Mouse (Mus musculus): Measurements from ENCODE around the gene Krt83. TPM values are rescaled to one million over a fixed set of nuclear protein-coding genes. Genes with fewer than 3 reads are reported as not detected.

The Krt83 gene
- polyA plus RNA-seq, 1 experiment from 2014 or later, result not detected

- H3K4me1 ChIP-seq (ENCODE audit: control insufficient read depth, insufficient read depth, low read length), result no peaks in the 10 kb centered on the region
- no peaks in the 10 kb centered on the region for H3K36me3 ChIP-seq (replicated peaks; ENCODE audit: control insufficient read depth, insufficient read depth, low read depth, low read length)
- H3K27ac ChIP-seq (replicated peaks; ENCODE audit: low read depth, low read length), result no peak overlapping the region
- ATAC-seq (replicated peaks; ENCODE audit: insufficient number of reproducible peaks, low FRiP score, low TSS enrichment, low read depth), result no peak
- H3K9ac ChIP-seq (replicated peaks; ENCODE audit: low read length), result no peak overlapping the region
- H3K4me3 ChIP-seq (ENCODE audit: low read depth, low read length), result no peak overlapping the region
- H3K27me3 ChIP-seq (ENCODE audit: control insufficient read depth, insufficient read depth, low read length), result no peaks in the 10 kb centered on the region
- WGBS, result 86% methylated on average over 1 of the region's 1 CpGs
- no peaks in the 10 kb centered on the region for H3K9me3 ChIP-seq (replicated peaks; ENCODE audit: control insufficient read depth, low read length)
- no peak overlapping the region for H3K4me2 ChIP-seq (ENCODE audit: low read depth, low read length)
- no peak for DNase-seq (ENCODE audit: low spot score)
Measured at GRCm38 (mm10) chr15:101484939-101485338, 6.4 kb downstream of the Krt83 start.

- 77% methylated on average over 1 of the region's 1 CpGs for WGBS
Measured at GRCm38 (mm10) chr15:101483646-101484045, 7.7 kb downstream of the Krt83 start.

GRCm38 (mm10) chr15:101482056-101482455, 9.3 kb downstream of the Krt83 start:
- no peak overlapping the region for H3K4me2 ChIP-seq (ENCODE audit: low read depth, low read length)
- H3K27me3 ChIP-seq (ENCODE audit: control insufficient read depth, insufficient read depth, low read length), result peaks cover 2% of the 10 kb centered on the region; the same call in 1 of the 2 replicates
- peaks cover 6% of the 10 kb centered on the region; the same call in 1 of the 2 replicates for H3K4me1 ChIP-seq (ENCODE audit: control insufficient read depth, insufficient read depth, low read length)
- 38% methylated on average over 4 of the region's 4 CpGs for WGBS
- DNase-seq (ENCODE audit: low spot score), result no peak
- H3K27ac ChIP-seq (replicated peaks; ENCODE audit: low read depth, low read length), result no peak overlapping the region
- no peaks in the 10 kb centered on the region for H3K36me3 ChIP-seq (replicated peaks; ENCODE audit: control insufficient read depth, insufficient read depth, low read depth, low read length)
- H3K9me3 ChIP-seq (replicated peaks; ENCODE audit: control insufficient read depth, low read length), result no peaks in the 10 kb centered on the region
- H3K9ac ChIP-seq (replicated peaks; ENCODE audit: low read length), result no peak overlapping the region
- no peak for ATAC-seq (replicated peaks; ENCODE audit: insufficient number of reproducible peaks, low FRiP score, low TSS enrichment, low read depth)
- H3K4me3 ChIP-seq (ENCODE audit: low read depth, low read length), result no peak overlapping the region

More at GRCm38 (mm10) chr15:101483646-101484045, 7.7 kb downstream of the Krt83 start:
- ATAC-seq (replicated peaks; ENCODE audit: insufficient number of reproducible peaks, low FRiP score, low TSS enrichment, low read depth), result no peak
- H3K27me3 ChIP-seq (ENCODE audit: control insufficient read depth, insufficient read depth, low read length), result peaks cover 2% of the 10 kb centered on the region; the same call in 1 of the 2 replicates
- H3K4me3 ChIP-seq (ENCODE audit: low read depth, low read length), result no peak overlapping the region
- no peaks in the 10 kb centered on the region for H3K9me3 ChIP-seq (replicated peaks; ENCODE audit: control insufficient read depth, low read length)
- peaks cover 6% of the 10 kb centered on the region; the same call in 1 of the 2 replicates for H3K4me1 ChIP-seq (ENCODE audit: control insufficient read depth, insufficient read depth, low read length)
- no peak overlapping the region for H3K27ac ChIP-seq (replicated peaks; ENCODE audit: low read depth, low read length)
- no peaks in the 10 kb centered on the region for H3K36me3 ChIP-seq (replicated peaks; ENCODE audit: control insufficient read depth, insufficient read depth, low read depth, low read length)
- DNase-seq (ENCODE audit: low spot score), result no peak
- H3K9ac ChIP-seq (replicated peaks; ENCODE audit: low read length), result no peak overlapping the region
- no peak overlapping the region for H3K4me2 ChIP-seq (ENCODE audit: low read depth, low read length)

- no peak overlapping the region for H3K27ac ChIP-seq (replicated peaks; ENCODE audit: low read depth, low read length)
- H3K27me3 ChIP-seq (ENCODE audit: control insufficient read depth, insufficient read depth, low read length), result peaks cover 2% of the 10 kb centered on the region; the same call in 1 of the 2 replicates
- 37% methylated on average over 11 of the region's 11 CpGs for WGBS
- peak overlapping the region; percentile 57 for H3K4me2 ChIP-seq (ENCODE audit: low read depth, low read length)
- ATAC-seq (replicated peaks; ENCODE audit: insufficient number of reproducible peaks, low FRiP score, low TSS enrichment, low read depth) (no peak), DNase-seq (ENCODE audit: low spot score) (peak; percentile 30)
- H3K4me3 ChIP-seq (ENCODE audit: low read depth, low read length), result peak overlapping the region; percentile 21
- H3K4me1 ChIP-seq (ENCODE audit: control insufficient read depth, insufficient read depth, low read length), result peaks cover 6% of the 10 kb centered on the region; the same call in 1 of the 2 replicates
- no peaks in the 10 kb centered on the region for H3K36me3 ChIP-seq (replicated peaks; ENCODE audit: control insufficient read depth, insufficient read depth, low read depth, low read length)
- 0 out of 2 replicates have a peak overlapping the region, but pooled peaks have one; percentile 7 for H3K9ac ChIP-seq (replicated peaks; ENCODE audit: low read length)
- H3K9me3 ChIP-seq (replicated peaks; ENCODE audit: control insufficient read depth, low read length), result no peaks in the 10 kb centered on the region
Measured at GRCm38 (mm10) chr15:101479666-101480060, 11.6 kb downstream of the Krt83 start.

- Histone ChIP-seq H3K9ac (replicated peaks; ENCODE audit: low read length) (0 out of 2 replicates have a peak overlapping the region, but pooled peaks have one; percentile 7), H3K9me3 (replicated peaks; ENCODE audit: control insufficient read depth, low read length) (no peaks in the 10 kb centered on the region)
Measured at GRCm38 (mm10) chr15:101479007-101479665, 12.2 kb downstream of the Krt83 start.

GRCm38 (mm10) chr15:101472952-101473528, 18.3 kb downstream of the Krt83 start, which contains the start of gene Krt86:
TSS of gene Krt86 (plus strand) at chr15:101473478.
- H3K27ac ChIP-seq (replicated peaks; ENCODE audit: low read depth, low read length), result no peak within 1 kb of the TSS
- 38% methylated on average over 10 of the region's 10 CpGs for WGBS
- DNase-seq (ENCODE audit: low spot score) (peak; percentile 79), ATAC-seq (replicated peaks; ENCODE audit: insufficient number of reproducible peaks, low FRiP score, low TSS enrichment, low read depth) (no peak)
- H3K4me2 ChIP-seq (ENCODE audit: low read depth, low read length), result no peak within 1 kb of the TSS
- no peak within 1 kb of the TSS for H3K9ac ChIP-seq (replicated peaks; ENCODE audit: low read length)
- no peaks in the 10 kb centered on the region for H3K9me3 ChIP-seq (replicated peaks; ENCODE audit: control insufficient read depth, low read length)
- H3K36me3 ChIP-seq (replicated peaks; ENCODE audit: control insufficient read depth, insufficient read depth, low read depth, low read length), result no peaks in the 10 kb centered on the region
- H3K27me3 ChIP-seq (ENCODE audit: control insufficient read depth, insufficient read depth, low read length), result no peaks in the 10 kb centered on the region
- H3K4me1 ChIP-seq (ENCODE audit: control insufficient read depth, insufficient read depth, low read length), result no peaks in the 10 kb centered on the region
- no peak within 1 kb of the TSS for H3K4me3 ChIP-seq (ENCODE audit: low read depth, low read length)

More at GRCm38 (mm10) chr15:101479007-101479665, 12.2 kb downstream of the Krt83 start:
- H3K36me3 ChIP-seq (replicated peaks; ENCODE audit: control insufficient read depth, insufficient read depth, low read depth, low read length), result no peaks in the 10 kb centered on the region
- DNase-seq (ENCODE audit: low spot score) (peak; percentile 67), ATAC-seq (replicated peaks; ENCODE audit: insufficient number of reproducible peaks, low FRiP score, low TSS enrichment, low read depth) (no peak)
- peaks cover 6% of the 10 kb centered on the region; the same call in 1 of the 2 replicates for H3K4me1 ChIP-seq (ENCODE audit: control insufficient read depth, insufficient read depth, low read length)
- H3K27ac ChIP-seq (replicated peaks; ENCODE audit: low read depth, low read length), result no peak overlapping the region
- peak overlapping the region; percentile 57 for H3K4me2 ChIP-seq (ENCODE audit: low read depth, low read length)
- H3K4me3 ChIP-seq (ENCODE audit: low read depth, low read length), result peak overlapping the region; percentile 21
- 7% methylated on average over 31 of the region's 31 CpGs for WGBS
- H3K27me3 ChIP-seq (ENCODE audit: control insufficient read depth, insufficient read depth, low read length), result peaks cover 2% of the 10 kb centered on the region; the same call in 1 of the 2 replicates

GRCm38 (mm10) chr15:101469093-101469492, 22.2 kb downstream of the Krt83 start:
- H3K4me1 ChIP-seq (ENCODE audit: control insufficient read depth, insufficient read depth, low read length), result no peaks in the 10 kb centered on the region
- no peaks in the 10 kb centered on the region for H3K36me3 ChIP-seq (replicated peaks; ENCODE audit: control insufficient read depth, insufficient read depth, low read depth, low read length)
- no peak overlapping the region for H3K9ac ChIP-seq (replicated peaks; ENCODE audit: low read length)
- no peak for ATAC-seq (replicated peaks; ENCODE audit: insufficient number of reproducible peaks, low FRiP score, low TSS enrichment, low read depth)
- no peaks in the 10 kb centered on the region for H3K27me3 ChIP-seq (ENCODE audit: control insufficient read depth, insufficient read depth, low read length)
- H3K9me3 ChIP-seq (replicated peaks; ENCODE audit: control insufficient read depth, low read length), result no peaks in the 10 kb centered on the region
- H3K27ac ChIP-seq (replicated peaks; ENCODE audit: low read depth, low read length), result no peak overlapping the region
- no peak for DNase-seq (ENCODE audit: low spot score)
- WGBS, result 81% methylated on average over 4 of the region's 4 CpGs
- H3K4me3 ChIP-seq (ENCODE audit: low read depth, low read length), result no peak overlapping the region
- H3K4me2 ChIP-seq (ENCODE audit: low read depth, low read length), result no peak overlapping the region

- no peak within 1 kb of the TSS for H3K4me2 ChIP-seq (ENCODE audit: low read depth, low read length)
- H3K4me3 ChIP-seq (ENCODE audit: low read depth, low read length), result no peak within 1 kb of the TSS
- ATAC-seq (replicated peaks; ENCODE audit: insufficient number of reproducible peaks, low FRiP score, low TSS enrichment, low read depth) (no peak), DNase-seq (ENCODE audit: low spot score) (no peak)
- H3K4me1 ChIP-seq (ENCODE audit: control insufficient read depth, insufficient read depth, low read length), result no peaks in the 10 kb centered on the region
- H3K36me3 ChIP-seq (replicated peaks; ENCODE audit: control insufficient read depth, insufficient read depth, low read depth, low read length), result no peaks in the 10 kb centered on the region
- H3K9me3 ChIP-seq (replicated peaks; ENCODE audit: control insufficient read depth, low read length), result no peaks in the 10 kb centered on the region
- no peak within 1 kb of the TSS for H3K27ac ChIP-seq (replicated peaks; ENCODE audit: low read depth, low read length)
- 77% methylated on average over 13 of the region's 13 CpGs for WGBS
- no peaks in the 10 kb centered on the region for H3K27me3 ChIP-seq (ENCODE audit: control insufficient read depth, insufficient read depth, low read length)
- H3K9ac ChIP-seq (replicated peaks; ENCODE audit: low read length), result no peak within 1 kb of the TSS
Measured at GRCm38 (mm10) chr15:101463651-101464050, 27.7 kb downstream of the Krt83 start, which contains the start of gene Krt81. TSS of gene Krt81 (minus strand) at chr15:101463751.

Measured in embryonic facial prominence, embryonic 11.5 days (tissue).